Mouse (Mus musculus): ENCODE measurements at regions not wholly inside any gene's neighbourhood (a gene's known extent, or its start where the extent isn't known, plus 50 kb on each side); places are given as distances from the start of the nearest gene placed in this dataset.
"Not testable (repeated sequence)": the region's sequence is repeated elsewhere in the genome, so short reads cannot be mapped to it uniquely, and the experiment has no call there.

DNA sequence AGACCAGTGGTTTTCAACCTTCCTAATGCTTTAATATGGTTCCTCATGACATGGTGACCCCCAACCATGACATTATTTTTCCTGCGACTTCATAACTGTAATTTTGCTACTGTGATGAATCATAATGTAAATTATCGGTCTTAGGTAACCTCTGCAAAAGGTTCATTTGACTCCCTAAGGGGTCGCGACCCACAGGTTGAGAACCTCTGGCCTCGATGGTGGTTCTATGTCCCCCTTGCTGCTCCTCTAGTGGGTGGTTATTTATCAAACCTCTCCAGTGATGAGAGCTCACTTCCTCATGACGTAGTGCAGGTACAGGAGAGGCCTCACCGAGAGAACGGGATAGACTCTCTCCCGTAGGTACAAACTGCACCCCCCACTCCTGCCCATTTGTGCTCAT lies 158.9 kb downstream of the Opa1 start:
- no peak for DNase-seq
- intact Hi-C loops (cut with DNase I) = loop anchor here (10.0 kb wide), 1 partner anchor 577 kb away; the partner anchor contains the start of gene Gp5

DNA sequence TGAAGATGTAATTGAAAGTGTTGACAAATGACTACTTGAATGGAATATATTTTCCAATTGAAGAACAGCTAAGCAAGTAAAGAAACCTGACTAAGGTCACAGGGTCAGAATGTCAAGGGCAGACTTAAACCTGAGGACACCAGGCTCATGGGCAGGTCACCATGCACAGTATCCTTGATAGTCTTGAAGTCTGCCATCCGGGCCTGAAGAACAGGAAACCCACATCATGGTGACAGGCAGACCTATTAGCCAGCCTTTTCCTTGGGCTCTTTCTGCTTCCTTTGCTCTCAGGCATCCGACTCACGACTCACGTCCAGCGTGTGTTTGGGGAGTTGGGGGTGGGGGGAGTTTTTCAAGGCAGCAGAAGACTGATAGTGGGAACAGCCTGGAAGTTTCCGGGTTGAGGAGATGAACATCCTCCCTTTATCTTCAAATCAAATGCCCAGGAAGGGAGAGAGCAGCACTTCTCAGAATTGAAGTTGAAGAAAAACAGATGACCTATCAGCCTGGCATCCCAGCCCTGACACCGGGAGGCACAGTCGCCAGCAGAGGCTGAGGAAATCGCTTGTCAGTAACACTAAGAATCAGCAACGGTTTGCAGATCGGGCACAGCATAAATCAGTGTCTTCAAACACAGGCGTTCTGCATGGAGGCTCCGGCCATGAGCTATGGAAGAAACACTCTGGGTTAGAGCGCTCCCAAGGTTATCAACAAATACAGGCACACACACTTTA lies 163.5 kb downstream of the Opa1 start:
- intact Hi-C loops (cut with DNase I) = no loop called here
- DNase-seq = no peak

DNA sequence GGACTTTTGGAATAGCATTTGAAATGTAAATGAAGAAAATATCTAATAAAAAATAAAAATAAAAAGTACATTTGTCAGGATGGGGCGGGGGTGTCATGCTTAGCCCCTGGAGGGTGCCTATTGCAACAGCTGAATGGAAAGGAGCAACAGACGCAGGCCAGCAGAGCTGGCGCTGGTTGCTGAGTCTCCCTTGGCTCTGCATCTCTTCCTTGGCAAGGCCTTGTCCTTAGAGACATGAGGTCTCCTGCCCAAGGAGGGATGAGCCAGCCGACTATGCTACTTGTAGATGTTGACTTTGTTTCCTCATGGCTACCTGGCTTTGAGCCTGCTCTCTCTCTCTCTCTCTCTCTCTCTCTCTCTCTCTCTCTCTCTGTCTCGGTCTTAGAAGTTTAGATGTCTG lies 166.4 kb downstream of the Opa1 start:
- intact Hi-C loops (cut with DNase I) = no loop called here
- DNase-seq = peak; percentile 50 to 60

DNA sequence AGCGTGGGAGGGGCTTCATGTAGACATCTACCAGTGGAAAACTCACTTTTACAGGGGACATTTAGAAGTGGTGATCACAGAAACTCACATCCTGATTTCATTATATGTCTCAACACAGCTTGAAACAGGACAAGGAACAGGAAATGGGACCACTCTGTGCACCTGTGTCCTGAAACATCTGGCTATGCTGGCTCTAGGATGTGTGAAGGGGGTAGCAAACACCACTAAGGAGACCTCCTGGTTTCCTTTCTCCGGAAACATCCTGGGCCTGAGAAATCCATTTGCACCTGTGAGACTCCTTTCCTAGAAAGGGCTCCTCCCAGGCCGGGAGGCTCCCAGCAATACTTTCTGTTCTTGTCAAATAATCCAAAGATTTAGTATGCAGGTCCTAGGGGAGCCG lies 167.1 kb downstream of the Opa1 start:
- no peak for DNase-seq
- intact Hi-C loops (cut with DNase I) = no loop called here

DNA sequence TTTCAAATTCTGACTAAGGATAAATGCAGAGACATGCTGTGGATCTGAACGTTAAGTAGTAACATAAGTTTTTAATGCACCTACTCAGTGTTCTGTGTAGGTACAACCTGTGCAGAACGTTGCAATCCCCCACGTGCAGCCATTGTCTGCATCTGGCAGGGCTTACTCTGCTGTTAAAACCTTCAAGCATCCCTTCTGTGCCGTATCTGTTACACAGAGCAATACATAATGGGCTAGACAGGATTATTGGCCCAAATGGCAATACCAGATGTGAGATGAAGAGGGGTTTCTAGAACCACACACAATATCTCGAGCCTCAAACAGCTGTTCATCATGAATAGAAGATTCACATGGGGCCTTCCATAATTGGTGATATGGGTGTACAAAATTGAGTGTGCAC lies 170.0 kb downstream of the Opa1 start:
- no peak for DNase-seq
- intact Hi-C loops (cut with DNase I) = no loop called here

DNA sequence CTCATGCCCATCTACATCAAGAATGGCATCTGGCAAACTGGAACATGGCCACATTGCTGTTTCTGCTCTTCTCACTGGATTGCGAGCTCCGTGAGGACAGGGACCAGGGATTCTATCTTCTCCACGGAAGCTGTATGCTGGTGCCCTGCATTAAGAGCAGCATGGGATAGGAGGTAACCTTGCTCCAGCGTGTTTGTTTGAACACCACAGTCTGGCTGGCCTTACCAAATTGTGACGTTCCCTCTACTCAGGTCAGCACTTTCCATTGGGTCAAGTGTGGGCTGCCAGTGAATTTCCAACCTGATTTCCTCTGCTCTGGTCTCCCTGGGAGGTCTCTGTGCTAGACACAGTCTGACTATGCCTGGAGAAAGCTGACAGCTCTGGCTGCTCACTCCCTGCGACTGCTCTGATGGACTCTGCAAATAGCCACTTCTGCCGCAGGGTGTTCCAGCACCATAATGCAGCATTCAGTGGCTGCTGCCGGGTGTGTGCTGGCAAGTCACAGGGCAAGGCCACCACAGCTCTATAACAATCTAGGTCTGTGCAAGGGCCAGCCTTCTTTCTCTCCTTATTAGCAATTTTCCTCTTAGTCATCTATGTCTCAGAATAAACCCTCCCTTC lies 175.6 kb downstream of the Opa1 start:
- no peak for DNase-seq
- intact Hi-C loops (cut with DNase I) = no loop called here

DNA sequence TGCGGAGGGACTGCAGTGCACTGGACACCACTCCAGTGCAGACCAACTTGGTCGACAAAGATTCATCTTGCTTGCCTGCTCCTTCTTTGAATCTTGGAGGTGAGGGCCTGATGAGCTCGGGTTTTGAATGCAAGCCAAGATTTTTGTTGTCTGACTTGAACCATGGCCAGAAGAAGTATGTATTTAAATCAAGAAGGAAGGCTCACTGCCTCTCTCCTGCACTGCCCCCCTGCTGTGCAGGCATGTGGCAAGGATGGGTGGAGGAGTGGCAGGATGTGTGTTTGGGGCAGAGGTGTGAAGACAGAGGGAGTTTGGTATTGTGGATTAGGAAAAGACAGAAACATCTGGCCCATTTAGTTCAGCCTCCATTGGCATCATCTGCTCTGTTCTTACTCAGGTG lies 179.1 kb downstream of the Opa1 start:
- DNase-seq = no peak
- intact Hi-C loops (cut with DNase I) = no loop called here

DNA sequence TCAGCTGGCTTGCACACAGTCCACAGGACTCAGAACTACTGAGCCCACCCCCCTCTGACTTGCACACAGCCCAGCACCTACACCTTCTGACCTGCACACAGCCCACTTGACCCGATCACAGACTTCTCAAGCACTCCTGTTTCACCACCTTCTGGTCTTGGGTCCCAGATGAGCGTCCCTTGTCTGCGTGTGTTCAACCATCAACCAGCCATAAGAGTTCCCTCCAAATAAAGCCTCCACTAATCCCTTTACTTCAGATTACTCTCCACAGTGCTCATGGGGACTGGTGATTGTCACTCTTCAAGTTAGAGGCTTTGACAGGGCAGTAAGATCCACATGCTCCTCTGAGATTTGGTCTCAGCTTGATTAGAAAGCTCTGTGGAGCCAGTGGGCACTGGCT lies 180.3 kb downstream of the Opa1 start:
- DNase-seq = no peak
- intact Hi-C loops (cut with DNase I) = no loop called here

DNA sequence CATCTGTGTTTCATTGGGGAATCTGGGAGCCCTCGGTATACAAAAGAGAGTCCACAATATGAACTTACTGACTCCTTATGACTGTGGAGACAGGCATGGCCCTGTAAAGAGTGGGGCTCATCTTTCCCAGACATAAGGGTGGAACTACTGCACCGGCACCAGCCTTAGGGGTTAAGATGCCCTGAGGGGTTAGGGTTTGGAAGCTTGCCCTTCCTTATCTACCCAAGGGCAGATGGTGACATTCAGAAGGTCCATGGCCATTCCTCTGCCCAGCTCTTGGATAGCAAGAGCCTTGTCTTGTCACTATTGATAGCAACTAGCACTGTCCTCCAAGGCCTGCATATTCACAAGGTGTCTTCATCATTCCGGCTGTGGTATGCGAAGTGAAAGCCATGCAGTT lies 181.5 kb downstream of the Opa1 start:
- intact Hi-C loops (cut with DNase I) = no loop called here
- no peak for DNase-seq

DNA sequence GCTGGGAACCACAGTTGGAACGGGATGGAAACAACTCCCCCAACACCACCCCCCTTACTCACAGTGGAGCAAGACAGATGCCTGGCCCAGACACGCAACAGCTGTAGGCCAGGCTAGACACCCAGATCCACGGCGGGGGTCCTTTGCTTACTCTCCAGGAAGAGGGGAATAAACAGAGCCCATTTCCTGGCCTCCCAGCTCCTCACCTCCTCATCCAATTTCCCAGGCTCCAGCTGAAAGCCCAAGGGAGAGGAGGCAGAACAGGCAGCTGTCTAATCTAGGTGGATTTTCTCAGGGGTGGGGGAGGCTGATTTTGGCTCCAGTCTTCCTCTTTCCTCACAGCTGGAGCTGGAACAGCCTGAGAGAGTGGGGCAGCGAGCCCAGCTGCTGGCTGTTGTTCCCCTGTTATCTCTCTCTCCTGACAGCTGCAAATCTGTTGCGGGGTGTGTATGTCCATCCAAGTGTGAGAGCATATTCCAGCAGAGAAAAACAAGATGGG lies 182.7 kb downstream of the Opa1 start:
- DNase-seq = peak; percentile 86 to 87
- intact Hi-C loops (cut with DNase I) = no loop called here

DNA sequence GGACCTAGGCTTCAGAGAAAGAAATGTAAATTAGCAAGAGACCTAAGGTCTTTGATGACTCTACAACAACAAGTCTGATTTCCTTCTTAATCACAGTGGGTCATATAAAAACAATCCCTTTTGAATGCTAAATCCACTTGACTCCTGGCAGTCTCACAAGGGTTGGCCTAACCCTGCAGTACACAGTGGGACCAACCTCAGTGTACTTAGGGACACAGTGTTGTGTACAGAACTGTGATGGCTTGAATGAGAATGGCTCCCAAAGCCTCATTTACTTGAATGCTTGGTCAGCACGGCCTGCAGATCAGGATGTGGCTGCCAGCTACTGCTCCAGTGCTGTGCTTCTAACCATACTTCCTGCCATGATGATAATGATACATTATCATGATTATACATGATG lies 185.2 kb downstream of the Opa1 start:
- DNase-seq = no peak
- intact Hi-C loops (cut with DNase I) = no loop called here

DNA sequence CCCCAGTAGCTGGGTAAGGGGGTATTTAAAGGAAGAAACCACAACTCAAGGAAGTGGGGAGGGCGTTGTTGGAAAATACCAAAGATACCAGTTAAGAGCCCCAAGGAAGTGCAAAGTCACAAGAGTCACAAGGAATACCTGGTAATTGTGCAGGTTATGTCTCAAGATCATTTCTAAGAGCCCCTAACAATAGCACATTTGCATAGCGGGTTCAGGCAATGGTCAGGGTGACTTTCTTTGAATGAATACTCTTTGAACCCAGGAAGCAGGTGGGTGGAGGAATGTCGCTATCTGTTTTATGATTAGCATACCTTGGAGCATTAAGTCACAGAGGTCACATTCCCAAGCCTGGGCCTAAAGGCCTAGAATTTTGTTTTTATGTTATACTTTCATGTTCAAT lies 186.7 kb downstream of the Opa1 start:
- intact Hi-C loops (cut with DNase I); DNase-seq: not testable (repeated sequence)

DNA sequence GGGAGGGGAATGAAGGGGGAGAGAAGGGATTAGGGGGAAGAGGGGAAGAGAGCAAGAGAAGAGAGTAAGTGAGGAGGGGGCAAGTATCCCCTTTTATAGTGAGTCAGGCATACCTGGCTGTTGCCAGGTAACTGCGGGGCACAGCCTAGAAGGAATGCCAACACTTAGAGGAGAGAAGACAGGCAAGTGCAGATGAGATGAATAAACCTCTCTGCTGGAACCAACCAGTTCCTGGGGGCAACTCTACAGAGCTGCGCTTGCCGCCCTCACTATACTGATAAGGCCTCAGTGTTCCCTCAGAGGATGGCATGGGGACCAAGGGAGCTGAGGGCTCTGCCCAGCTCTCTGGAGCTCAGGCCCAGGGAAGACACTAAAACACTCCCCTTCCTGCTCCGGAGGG lies 192.2 kb downstream of the Opa1 start:
- intact Hi-C loops (cut with DNase I) = no loop called here
- DNase-seq = no peak

DNA sequence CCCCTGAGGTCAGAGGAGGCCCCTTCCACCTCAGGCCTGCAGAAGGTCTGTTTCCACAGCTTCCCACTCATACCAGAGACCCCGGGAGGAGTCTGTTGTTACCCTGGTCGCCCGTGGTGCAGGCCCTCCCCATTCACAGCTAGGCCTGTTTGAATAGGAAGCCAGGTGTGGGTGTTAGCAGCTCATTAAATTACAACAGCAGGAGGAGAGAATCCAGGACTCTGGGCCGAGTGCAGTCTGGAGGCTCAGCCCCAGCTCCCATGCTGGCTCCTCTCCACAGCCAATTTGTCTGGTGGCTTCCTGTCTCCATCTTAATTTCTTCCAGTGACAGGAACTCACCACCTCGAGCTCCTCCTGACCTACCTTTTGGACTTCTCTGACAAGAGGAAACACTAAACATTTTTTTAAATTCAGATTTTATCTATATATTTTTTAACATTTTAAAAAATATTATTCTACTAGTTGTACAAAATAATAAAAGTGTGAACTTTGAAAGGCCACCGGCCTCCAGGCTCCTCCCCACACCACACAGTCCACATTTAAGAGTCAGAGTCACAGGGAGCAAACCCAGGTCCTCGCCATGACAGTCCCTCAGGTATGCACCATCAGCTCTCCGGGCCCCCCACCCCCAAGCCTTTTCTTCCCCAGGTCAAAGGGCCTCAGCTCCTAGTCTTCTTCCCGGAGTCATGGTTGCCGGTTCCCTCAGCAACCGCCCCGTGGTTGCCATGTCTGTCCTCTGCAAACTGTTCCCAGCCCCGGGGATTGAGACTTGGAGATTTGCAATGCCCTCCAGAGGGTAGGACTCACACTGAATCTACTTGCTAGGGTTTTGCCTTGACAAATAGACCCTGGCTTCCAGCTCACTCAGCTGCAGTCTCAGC lies 192.8 kb downstream of the Opa1 start:
- intact Hi-C loops (cut with DNase I) = no loop called here
- DNase-seq = no peak

DNA sequence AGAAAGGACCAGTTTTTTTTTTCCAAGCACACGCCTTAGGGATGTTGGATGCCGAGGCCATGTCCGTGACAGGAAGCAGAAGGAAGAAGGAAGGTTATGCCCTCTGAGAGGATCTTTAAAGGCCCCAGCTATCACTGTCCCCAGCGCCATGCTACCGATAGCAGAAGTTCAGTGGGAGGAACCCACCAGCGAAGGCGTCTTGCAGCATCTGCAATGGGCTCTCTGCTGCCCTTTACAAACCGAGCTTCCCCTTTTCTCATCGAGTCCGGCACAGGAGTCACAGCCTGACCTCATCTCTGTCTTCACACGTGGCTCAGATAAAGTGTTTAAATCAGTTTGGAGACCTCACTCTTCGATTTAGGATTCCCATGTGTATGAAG lies 193.5 kb downstream of the Opa1 start:
- intact Hi-C loops (cut with DNase I) = no loop called here
- DNase-seq = no peak

DNA sequence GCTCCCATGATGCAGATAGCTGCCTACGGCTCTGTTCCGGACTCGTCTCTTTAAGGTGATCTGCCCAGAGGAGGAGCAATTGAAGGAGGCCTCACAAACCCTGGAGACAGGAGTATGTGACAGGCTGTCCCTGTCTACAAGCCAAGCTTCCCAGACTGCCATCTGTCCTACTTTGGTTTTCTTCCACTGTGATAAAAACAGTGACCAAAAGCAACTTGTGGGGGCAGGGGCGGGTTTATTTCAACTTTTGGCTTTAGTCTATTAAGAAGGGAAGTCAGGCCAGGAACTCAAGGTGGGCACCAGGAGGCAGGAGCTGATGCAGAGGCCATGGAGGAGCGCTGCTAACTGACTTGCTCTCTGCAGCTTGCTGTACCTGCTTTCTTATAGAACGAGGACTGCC lies 193.9 kb downstream of the Opa1 start:
- intact Hi-C loops (cut with DNase I) = no loop called here
- no peak for DNase-seq

DNA sequence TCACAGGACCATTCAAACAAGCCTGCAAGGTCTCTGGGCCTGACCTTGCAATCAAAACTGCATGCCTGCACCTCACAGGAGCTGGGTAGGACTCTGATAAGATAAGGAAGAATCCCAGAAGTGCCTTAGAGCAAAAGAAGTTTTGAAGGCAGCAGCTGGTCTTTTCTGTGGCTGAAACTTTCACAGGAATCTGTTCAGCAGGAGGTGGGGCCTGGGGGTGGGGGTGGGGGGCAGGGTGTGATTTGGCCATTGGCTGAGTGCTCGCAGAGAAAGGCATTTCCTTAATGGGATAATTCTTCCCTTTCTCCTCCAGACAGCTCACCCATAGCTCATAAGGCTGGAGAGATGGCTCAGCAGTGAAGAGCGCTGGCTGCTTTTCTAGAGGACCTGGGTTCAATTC lies 195.8 kb downstream of the Opa1 start:
- intact Hi-C loops (cut with DNase I) = no loop called here
- DNase-seq = no peak

DNA sequence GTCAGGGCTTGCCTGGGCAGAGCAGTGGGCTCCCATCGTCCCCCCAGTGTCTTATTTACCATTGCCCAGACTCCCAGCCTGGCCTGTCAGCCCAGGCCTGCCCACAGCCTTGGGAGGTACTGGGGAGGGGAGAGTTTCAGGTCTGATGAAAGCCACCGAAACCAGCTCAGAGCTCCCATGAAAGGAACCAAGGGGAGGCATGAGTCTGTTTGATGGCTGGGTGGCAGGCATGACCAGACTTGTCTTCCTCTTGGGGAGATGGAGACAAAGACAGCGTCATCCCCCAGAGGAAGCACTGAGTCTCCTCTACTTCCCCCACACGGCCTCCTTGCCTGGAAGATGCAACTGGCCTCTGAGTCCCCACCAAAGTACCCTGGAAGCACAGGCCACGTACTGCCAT lies 196.7 kb downstream of the Opa1 start:
- intact Hi-C loops (cut with DNase I) = no loop called here
- DNase-seq = no peak

DNA sequence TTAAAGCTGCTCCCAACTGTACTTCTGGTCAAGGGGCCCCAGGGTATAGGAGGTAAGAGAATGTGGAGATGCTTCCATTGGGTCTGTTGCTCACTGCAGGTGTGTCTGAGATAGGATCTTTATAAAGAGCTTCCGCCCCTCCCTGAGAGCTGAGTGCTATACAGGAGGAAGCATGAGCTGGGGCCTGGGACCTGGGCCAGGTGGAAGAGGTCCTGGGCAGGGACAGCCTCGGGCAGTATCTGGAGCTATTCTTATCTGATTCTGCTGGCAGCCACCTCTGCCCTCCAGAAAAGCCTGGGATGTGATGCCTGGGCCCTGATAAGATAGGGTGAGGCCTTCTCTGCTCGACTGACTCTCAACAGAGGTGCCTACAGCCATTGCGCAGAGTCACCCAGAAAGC lies 203.3 kb downstream of the Opa1 start:
- no peak for DNase-seq
- intact Hi-C loops (cut with DNase I) = no loop called here

DNA sequence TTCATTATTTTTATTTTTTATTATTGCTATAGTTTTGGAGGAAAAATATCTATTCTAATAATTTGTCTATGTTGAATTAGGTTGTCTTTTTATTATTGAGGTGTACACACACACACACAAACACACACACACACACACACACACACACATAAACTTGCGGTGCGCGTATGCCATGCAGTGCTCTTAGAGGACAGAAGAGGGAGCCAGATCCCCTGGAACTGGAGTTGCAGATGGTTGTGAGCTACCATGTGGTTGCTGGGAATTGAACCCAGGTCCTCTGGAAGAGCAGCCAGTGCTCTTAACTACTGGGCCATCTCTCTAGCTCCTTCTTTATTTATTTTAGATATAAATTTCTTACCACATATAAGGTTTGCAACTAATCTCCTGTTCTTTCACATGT lies 206.0 kb downstream of the Opa1 start:
- no peak for DNase-seq
- intact Hi-C loops (cut with DNase I) = no loop called here

DNA sequence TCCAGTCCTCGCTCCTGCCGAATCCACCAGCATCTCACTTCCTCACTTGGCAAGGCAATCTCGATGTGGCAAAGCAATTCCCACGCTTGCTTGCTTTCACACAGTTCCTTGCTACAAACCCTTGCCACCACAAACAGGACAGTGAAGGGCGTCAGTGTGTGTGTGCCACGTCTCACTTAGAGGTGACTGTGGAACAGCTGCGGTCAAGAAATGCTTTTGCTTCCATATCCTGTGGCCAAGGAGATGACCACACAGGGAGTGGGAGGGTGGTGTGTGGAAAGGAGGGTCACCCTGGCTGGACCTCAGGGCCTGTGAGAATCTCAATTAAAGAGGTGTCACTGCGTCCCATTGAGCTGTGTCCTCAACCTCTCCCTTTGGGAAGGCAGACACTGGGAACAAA lies 207.4 kb downstream of the Opa1 start:
- intact Hi-C loops (cut with DNase I) = no loop called here
- DNase-seq = no peak
